Mouse (Mus musculus): ENCODE results near the gene Zfp775.

Gene Zfp775

GRCm38 (mm10) chr6:48628808-48629660, 27.2 kb downstream of the Zfp775 start:
- peak; percentile 28 for DNase-seq (ENCODE audit: low spot score)

GRCm38 (mm10) chr6:48629661-48630034, 27.8 kb downstream of the Zfp775 start:
- DNase-seq (ENCODE audit: low spot score), result peak; percentile 20

GRCm38 (mm10) chr6:48630831-48631230, 29.0 kb downstream of the Zfp775 start:
- no peak for DNase-seq (ENCODE audit: low spot score)

GRCm38 (mm10) chr6:48635105-48635504, 33.2 kb downstream of the Zfp775 start:
- DNase-seq (ENCODE audit: low spot score), result no peak

GRCm38 (mm10) chr6:48636515-48636914, 34.7 kb downstream of the Zfp775 start:
- peak; percentile 46 for DNase-seq (ENCODE audit: low spot score)

- DNase-seq (ENCODE audit: low spot score), result no peak
Measured at GRCm38 (mm10) chr6:48637811-48638500, 36.1 kb downstream of the Zfp775 start.

GRCm38 (mm10) chr6:48638553-48638952, 36.7 kb downstream of the Zfp775 start:
- DNase-seq (ENCODE audit: low spot score), result no peak

GRCm38 (mm10) chr6:48641391-48641790, 39.5 kb downstream of the Zfp775 start:
- no peak for DNase-seq (ENCODE audit: low spot score)

GRCm38 (mm10) chr6:48642764-48643292, 41.0 kb downstream of the Zfp775 start:
- peak; percentile 90 for DNase-seq (ENCODE audit: low spot score)

GRCm38 (mm10) chr6:48645660-48646308, 43.9 kb downstream of the Zfp775 start:
- DNase-seq (ENCODE audit: low spot score), result peak; percentile 87

- no peak for DNase-seq (ENCODE audit: low spot score)
Measured at GRCm38 (mm10) chr6:48646309-48646690, 44.4 kb downstream of the Zfp775 start.

GRCm38 (mm10) chr6:48646995-48647394, 45.1 kb downstream of the Zfp775 start, which contains the start of gene Gimap8:
Gimap8 (plus strand) TSS chr6:48647234.
- DNase-seq (ENCODE audit: low spot score), result peak; percentile 50

- no peak for DNase-seq (ENCODE audit: low spot score)
Measured at GRCm38 (mm10) chr6:48647611-48648010, 45.7 kb downstream of the Zfp775 start.

GRCm38 (mm10) chr6:48648779-48649178, 46.9 kb downstream of the Zfp775 start:
- no peak for DNase-seq (ENCODE audit: low spot score)

- DNase-seq (ENCODE audit: low spot score), result no peak
Measured at GRCm38 (mm10) chr6:48650041-48650440, 48.2 kb downstream of the Zfp775 start.

- no peak for DNase-seq (ENCODE audit: low spot score)
Measured at GRCm38 (mm10) chr6:48658721-48659120, 56.9 kb downstream of the Zfp775 start.

- no peak for DNase-seq (ENCODE audit: low spot score)
Measured at GRCm38 (mm10) chr6:48664750-48665149, 62.9 kb downstream of the Zfp775 start.

GRCm38 (mm10) chr6:48665471-48665870, 63.6 kb downstream of the Zfp775 start:
- no peak for DNase-seq (ENCODE audit: low spot score)

- DNase-seq (ENCODE audit: low spot score), result no peak
Measured at GRCm38 (mm10) chr6:48666159-48666586, 64.3 kb downstream of the Zfp775 start.

- no peak for DNase-seq (ENCODE audit: low spot score)
Measured at GRCm38 (mm10) chr6:48668022-48668421, 66.2 kb downstream of the Zfp775 start.

GRCm38 (mm10) chr6:48669446-48669969, 67.6 kb downstream of the Zfp775 start:
- DNase-seq (ENCODE audit: low spot score), result no peak
